Comparison of ENCODE assay signal across 21 mouse cellular contexts in the genomic region with DNA sequence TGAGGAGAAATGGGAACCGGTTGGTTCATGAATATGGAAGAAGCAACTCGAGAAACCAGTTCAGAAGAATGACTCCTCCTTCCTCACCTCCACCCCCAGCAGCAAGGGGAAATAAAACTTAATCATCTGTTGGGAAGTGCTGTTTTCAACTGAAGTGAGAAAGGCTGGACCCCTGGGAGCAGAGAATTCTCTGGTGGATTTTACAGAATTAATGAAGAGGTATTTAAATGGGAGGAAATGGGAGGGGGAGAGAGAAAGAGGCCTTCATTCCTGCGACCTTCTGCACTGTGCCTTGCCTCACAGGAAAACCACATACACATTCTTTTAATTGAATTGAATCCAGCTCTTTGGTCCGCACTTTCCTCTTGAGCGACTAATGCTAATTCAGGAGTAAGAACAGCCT.
DNase-seq lines count a peak whose midpoint lies in the region; ATAC-seq lines count a peak whose summit lies in the region.
"Had no signal": no experiment of that assay in that cellular context is flagged by ENCODE, and none has a peak within 500 bp of the region (broad histone marks: within the 10 kb centered on the region; RNA-seq: fewer than 3 reads in every experiment).

No protein-coding gene starts in this region.

- peak; percentile 57; the same call in 1 of the 2 replicates for ATAC-seq in forebrain, embryonic 12.5 days (ENCODE audit: low FRiP score)
- ATAC-seq in forebrain, embryonic 15.5 days (replicated peaks) = no peak
- no peak for ATAC-seq in limb, embryonic 15.5 days (ENCODE audit: insufficient number of reproducible peaks, low FRiP score, low TSS enrichment, low read depth)
- no peak for ATAC-seq in heart, embryonic 11.5 days (replicated peaks; ENCODE audit: insufficient number of reproducible peaks, low FRiP score, low TSS enrichment)
- ATAC-seq: activated CD4-positive, CD25-positive, alpha-beta regulatory T cell, adult 4 months; intestine, postnatal 0 days had no signal

- no peak overlapping the region for H3K4me2 ChIP-seq in forebrain, embryonic 12.5 days
- no peak overlapping the region for H3K4me2 ChIP-seq in forebrain, embryonic 15.5 days (replicated peaks)
- no peak overlapping the region for H3K4me2 ChIP-seq in limb, embryonic 15.5 days
- H3K4me2 ChIP-seq in heart, embryonic 11.5 days = no peak overlapping the region
- H3K4me2 ChIP-seq: heart, embryonic 12.5 days; limb, embryonic 12.5 days; neural tube, embryonic 12.5 days had no signal

- H3K9me3 ChIP-seq in forebrain, embryonic 12.5 days = no peaks in the 10 kb centered on the region
- H3K9me3 ChIP-seq in forebrain, embryonic 15.5 days = no peaks in the 10 kb centered on the region
- H3K9me3 ChIP-seq in limb, embryonic 15.5 days = no peaks in the 10 kb centered on the region
- H3K9me3 ChIP-seq in limb, embryonic 10.5 days (replicated peaks) = no peaks in the 10 kb centered on the region
- no peaks in the 10 kb centered on the region for H3K9me3 ChIP-seq in heart, embryonic 11.5 days (replicated peaks; ENCODE audit: control insufficient read depth, low read length)
- H3K9me3 ChIP-seq: heart, embryonic 12.5 days; limb, embryonic 12.5 days; neural tube, embryonic 12.5 days had no signal

- no peak for DNase-seq in limb, embryonic 10.5 days (ENCODE audit: low spot score)
- DNase-seq in kidney, adult 18-20 months = peak; percentile 17
- DNase-seq in kidney, postnatal 14 days = peak; percentile 22
- DNase-seq in cerebellum, adult 11 months = no peak
- DNase-seq: adrenal gland, postnatal 25 days; cerebellum, adult 9-11 months; gastrocnemius, postnatal 36 days; heart, postnatal 36 days; right cerebral cortex, postnatal 25 days had no signal

- no peaks in the 10 kb centered on the region for H3K27me3 ChIP-seq in forebrain, embryonic 12.5 days
- H3K27me3 ChIP-seq in forebrain, embryonic 15.5 days = no peaks in the 10 kb centered on the region
- no peaks in the 10 kb centered on the region for H3K27me3 ChIP-seq in limb, embryonic 15.5 days
- H3K27me3 ChIP-seq in limb, embryonic 10.5 days (ENCODE audit: low read depth, poor library complexity, severe bottlenecking) = no peaks in the 10 kb centered on the region
- H3K27me3 ChIP-seq in heart, embryonic 11.5 days (ENCODE audit: control insufficient read depth, insufficient read depth, low read length) = no peaks in the 10 kb centered on the region
- H3K27me3 ChIP-seq: heart, embryonic 12.5 days; limb, embryonic 12.5 days; neural tube, embryonic 12.5 days had no signal

- peaks cover 5% of the 10 kb centered on the region for H3K4me1 ChIP-seq in forebrain, embryonic 12.5 days
- no peaks in the 10 kb centered on the region for H3K4me1 ChIP-seq in forebrain, embryonic 15.5 days
- no peaks in the 10 kb centered on the region for H3K4me1 ChIP-seq in limb, embryonic 15.5 days
- peaks cover 19% of the 10 kb centered on the region for H3K4me1 ChIP-seq in limb, embryonic 10.5 days
- H3K4me1 ChIP-seq in heart, embryonic 11.5 days (ENCODE audit: control insufficient read depth, insufficient read depth, low read length) = no peaks in the 10 kb centered on the region
- H3K4me1 ChIP-seq: heart, embryonic 12.5 days had no signal

- H3K9ac ChIP-seq in forebrain, embryonic 12.5 days = no peak overlapping the region
- H3K9ac ChIP-seq in forebrain, embryonic 15.5 days (replicated peaks) = no peak overlapping the region
- H3K9ac ChIP-seq in limb, embryonic 15.5 days = no peak overlapping the region
- H3K9ac ChIP-seq in heart, embryonic 11.5 days (ENCODE audit: low read depth, low read length) = no peak overlapping the region
- H3K9ac ChIP-seq: heart, embryonic 12.5 days; limb, embryonic 12.5 days; liver, embryonic 14.5 days; neural tube, embryonic 12.5 days had no signal

- WGBS in forebrain, embryonic 12.5 days = 21% methylated on average over 5 of the region's 5 CpGs
- WGBS in forebrain, embryonic 15.5 days = 18% methylated on average over 5 of the region's 5 CpGs
- WGBS in limb, embryonic 15.5 days = 17% methylated on average over 5 of the region's 5 CpGs
- WGBS in limb, embryonic 10.5 days = 34% methylated on average over 5 of the region's 5 CpGs
- 38% methylated on average over 5 of the region's 5 CpGs for WGBS in heart, embryonic 11.5 days (ENCODE audit: insufficient replicate concordance)

- H3K36me3 ChIP-seq in forebrain, embryonic 12.5 days (replicated peaks) = no peaks in the 10 kb centered on the region
- no peaks in the 10 kb centered on the region for H3K36me3 ChIP-seq in forebrain, embryonic 15.5 days
- H3K36me3 ChIP-seq in limb, embryonic 15.5 days = no peaks in the 10 kb centered on the region
- H3K36me3 ChIP-seq in limb, embryonic 10.5 days = no peaks in the 10 kb centered on the region
- no peaks in the 10 kb centered on the region for H3K36me3 ChIP-seq in heart, embryonic 11.5 days (ENCODE audit: control insufficient read depth, insufficient read depth, low read length)
- H3K36me3 ChIP-seq: heart, embryonic 12.5 days; limb, embryonic 12.5 days; neural tube, embryonic 12.5 days had no signal

- no peak overlapping the region for H3K27ac ChIP-seq in forebrain, embryonic 12.5 days
- no peak overlapping the region for H3K27ac ChIP-seq in forebrain, embryonic 15.5 days (replicated peaks)
- H3K27ac ChIP-seq in limb, embryonic 15.5 days = peak overlapping the region; percentile 0; the same call in 1 of the 2 replicates
- no peak overlapping the region for H3K27ac ChIP-seq in limb, embryonic 10.5 days
- H3K27ac ChIP-seq in heart, embryonic 11.5 days (ENCODE audit: low read depth, low read length) = no peak overlapping the region
- H3K27ac ChIP-seq: limb, embryonic 12.5 days; liver, embryonic 14.5 days; neural tube, embryonic 12.5 days; stomach, postnatal 0 days had no signal

- no peak overlapping the region for H3K4me3 ChIP-seq in forebrain, embryonic 12.5 days (replicated peaks)
- H3K4me3 ChIP-seq in forebrain, embryonic 15.5 days = no peak overlapping the region
- no peak overlapping the region for H3K4me3 ChIP-seq in limb, embryonic 15.5 days
- H3K4me3 ChIP-seq in limb, embryonic 10.5 days = no peak overlapping the region
- no peak overlapping the region for H3K4me3 ChIP-seq in heart, embryonic 11.5 days (ENCODE audit: low read depth, low read length)
- H3K4me3 ChIP-seq: erythroblast, embryonic 14.5 days; heart, embryonic 12.5 days; limb, embryonic 12.5 days; neural tube, embryonic 12.5 days had no signal

Comparison
In these comparisons a context has a peak if more than half of its experiments do, and no peak if none do; other contexts are left out.
1. DNase-seq: peak in kidney, adult 18-20 months (single experiment) and kidney, postnatal 14 days (single experiment); none in limb, embryonic 10.5 days (single experiment) and cerebellum, adult 11 months (single experiment).